Mouse (Mus musculus) ES-E14 (cell line): ENCODE measurements around the gene Lyrm7.

Experiments
- CHD2 ChIP-seq: IDR thresholded peaks from 2 replicates; pipeline ENCODE4 v1.6.1; 2014; ENCODE audit warnings: mild to moderate bottlenecking, low read depth, low read length, inconsistent platforms
- HCFC1 ChIP-seq: IDR thresholded peaks from 2 replicates; pipeline ENCODE4 v1.6.1; 2012; ENCODE audit warnings: low read length, inconsistent platforms, borderline replicate concordance; ENCODE audit not compliant: insufficient read depth
- MAFK ChIP-seq: IDR thresholded peaks from 2 replicates; pipeline ENCODE4 v1.6.1; 2014; ENCODE audit warnings: mild to moderate bottlenecking, low read depth, low read length, inconsistent platforms; ENCODE audit not compliant: insufficient read depth
- ZNF384 ChIP-seq: IDR thresholded peaks from 2 replicates; pipeline ENCODE4 v1.6.1; 2012; ENCODE audit warnings: low read depth, low read length, inconsistent platforms

GRCm38 (mm10) chr11:54778131-54778844 lies 82.4 kb downstream of the Lyrm7 start:
- TF ChIP-seq ZNF384 (no peak), MAFK (no peak), HCFC1 (no peak), CHD2 (no peak)
